Mouse (Mus musculus) heart, adult 2 months (tissue): ENCODE measurements around the gene Anapc11. TPM values are rescaled to one million over a fixed set of nuclear protein-coding genes. Genes with fewer than 3 reads are reported as not detected.
A peak's percentile ranks its signal among the peaks of the same experiment; 100 is the strongest.

Source experiments
- DNase-seq, 2 experiments: peaks; one replicate each; pipeline ENCODE4 v3.0.0; 2021
- H3K27ac ChIP-seq: fragments of 200-600 bp; 2 replicates; pipeline ENCODE4 v1.8.1; 2022
- H3K27me3 ChIP-seq: fragments of 200-500 bp; 2 replicates; pipeline ENCODE4 v1.6.1; 2012; ENCODE audit warnings: mild to moderate bottlenecking, low read length, inconsistent platforms, mixed read lengths; ENCODE audit not compliant: control insufficient read depth, insufficient read depth
- H3K36me3 ChIP-seq: fragments of 200-500 bp; 2 replicates; pipeline ENCODE4 v1.6.1; 2012; ENCODE audit warnings: low read length, inconsistent platforms; ENCODE audit not compliant: control insufficient read depth, insufficient read depth
- H3K4me1 ChIP-seq: fragments of 200-500 bp; 2 replicates; pipeline ENCODE4 v1.6.1; 2011; ENCODE audit warnings: low read length; ENCODE audit not compliant: control insufficient read depth, insufficient read depth
- H3K4me3 ChIP-seq: fragments of 200-600 bp; 2 replicates; pipeline ENCODE4 v1.8.1; 2022
- H3K79me2 ChIP-seq: fragments of 200-500 bp; replicated peaks from 2 replicates; pipeline ENCODE4 v1.6.1; 2012; ENCODE audit warnings: mild to moderate bottlenecking, inconsistent platforms, low read length, moderate library complexity, mixed read lengths; ENCODE audit not compliant: control insufficient read depth, insufficient read depth
- H3K9ac ChIP-seq: fragments of 200-500 bp; 2 replicates; pipeline ENCODE4 v1.6.1; 2012; ENCODE audit warnings: low read depth, mild to moderate bottlenecking, control low read depth, inconsistent platforms, low read length, mixed read lengths
- CTCF ChIP-seq: fragments of 200-600 bp; IDR thresholded peaks from 2 replicates; pipeline ENCODE4 v1.8.1; 2022; ENCODE audit warnings: antibody characterized with exemption, mild to moderate bottlenecking, moderate library complexity
- EP300 ChIP-seq: fragments of 200-500 bp; IDR thresholded peaks from 2 replicates; pipeline ENCODE4 v1.6.1; 2011; ENCODE audit warnings: low read depth, low read length, control low read depth; ENCODE audit not compliant: insufficient read depth
- POLR2A ChIP-seq: fragments of 200-500 bp; IDR thresholded peaks from 2 replicates; pipeline ENCODE4 v1.6.1; 2011; ENCODE audit warnings: mild to moderate bottlenecking, low read depth, low read length, control low read depth; ENCODE audit not compliant: insufficient read depth
- WGBS: fragments of 180-500 bp; shearing (Covaris S2); methylation state at CpG from one replicate; pipeline ENCODE4 v1.1.7; 2018; 5-methylcytosine and 5-hydroxymethylcytosine counted together
- intact Hi-C: fragments of 180-260 bp; cut with DNase I; formaldehyde crosslinking; loops from one replicate; pipeline ENCODE4 v1.15.1; 2025
- polyA plus RNA-seq: library from polyadenylated mRNA; depleted of rRNA; stranded (reverse); fragments of >200 nt; gene quantifications from 2 replicates; pipeline ENCODE4 v1.2.3, GENCODE M21; 2012
- total RNA-seq, 2 experiments: library from RNA; stranded (reverse); gene quantifications; 2 replicates each; pipeline ENCODE4 v1.2.3; 2021

Anapc11 gene
- total and polyA plus RNA-seq, 3 experiments = 79.9 to 105 (median 89.0) TPM

- Histone ChIP-seq H3K79me2 (no peaks in the 10 kb centered on the region; the same call in 1 of the 2 replicates), H3K4me1 (no peaks in the 10 kb centered on the region), H3K9ac (no peak overlapping the region), H3K4me3 (no peak overlapping the region), H3K36me3 (no peaks in the 10 kb centered on the region), H3K27me3 (no peaks in the 10 kb centered on the region), H3K27ac (no peak overlapping the region)
- WGBS = 73% methylated on average over 9 of the region's 9 CpGs
- intact Hi-C loops = no loop called here
- DNase-seq = no peak
- no peak for TF ChIP-seq EP300
- TF ChIP-seq POLR2A = no peak
- no peak for TF ChIP-seq CTCF
Measured at GRCm38 (mm10) chr11:120565114-120565513, 33.1 kb upstream of the Anapc11 start.

GRCm38 (mm10) chr11:120568324-120568723 lies 29.9 kb upstream of the Anapc11 start:
- H3K79me2 ChIP-seq = peaks cover 1% of the 10 kb centered on the region
- no peaks in the 10 kb centered on the region; the same call in 1 of the 2 replicates for H3K36me3 ChIP-seq
- no peak overlapping the region for H3K9ac ChIP-seq
- WGBS = 86% methylated on average over 6 of the region's 6 CpGs
- H3K4me3 ChIP-seq = no peak overlapping the region
- H3K27me3 ChIP-seq = no peaks in the 10 kb centered on the region
- no peak overlapping the region for H3K27ac ChIP-seq
- intact Hi-C loops = no loop called here
- TF ChIP-seq POLR2A (no peak), EP300 (no peak), CTCF (no peak)
- no peak for DNase-seq
- peaks cover 5% of the 10 kb centered on the region for H3K4me1 ChIP-seq

- DNase-seq = no peak
- Histone ChIP-seq H3K4me3 (no peak overlapping the region; the same call in 1 of the 2 replicates), H3K9ac (no peak overlapping the region), H3K36me3 (no peaks in the 10 kb centered on the region; the same call in 1 of the 2 replicates), H3K79me2 (peaks cover 1% of the 10 kb centered on the region), H3K27me3 (no peaks in the 10 kb centered on the region), H3K27ac (no peak overlapping the region), H3K4me1 (peaks cover 6% of the 10 kb centered on the region)
- intact Hi-C loops = loop anchor here (2.0 kb wide), 1 partner anchor 22 kb away; the partner anchor contains the start of gene Mcrip1
- TF ChIP-seq EP300 (no peak), CTCF (no peak), POLR2A (no peak)
- 54% methylated on average over 3 of the region's 3 CpGs for WGBS
Measured at GRCm38 (mm10) chr11:120571122-120571521, 27.1 kb upstream of the Anapc11 start.

GRCm38 (mm10) chr11:120571754-120572416 lies 26.3 kb upstream of the Anapc11 start:
- DNase-seq = no peak
- peak overlapping the region; percentile 98 for H3K27ac ChIP-seq
- peaks cover 1% of the 10 kb centered on the region for H3K79me2 ChIP-seq
- H3K9ac ChIP-seq = peak overlapping the region; percentile 90
- intact Hi-C loops = loop anchor here (2.0 kb wide), 1 partner anchor 23 kb away; the partner anchor contains the start of gene Mcrip1
- peak overlapping the region; percentile 80 for H3K4me3 ChIP-seq
- WGBS = 2% methylated on average over 11 of the region's 11 CpGs
- H3K27me3 ChIP-seq = no peaks in the 10 kb centered on the region
- TF ChIP-seq CTCF (no peak), POLR2A (0 out of 2 replicates have a peak, but pooled peaks have one; percentile 13)
- H3K36me3 ChIP-seq = no peaks in the 10 kb centered on the region; the same call in 1 of the 2 replicates
- peaks cover 6% of the 10 kb centered on the region for H3K4me1 ChIP-seq

- TF ChIP-seq CTCF = no peak
- no peak for TF ChIP-seq POLR2A
- Histone ChIP-seq H3K4me3 (peak overlapping the region; percentile 80), H3K9ac (peak overlapping the region; percentile 90), H3K79me2 (peaks cover 1% of the 10 kb centered on the region), H3K27me3 (no peaks in the 10 kb centered on the region), H3K4me1 (peaks cover 6% of the 10 kb centered on the region), H3K36me3 (no peaks in the 10 kb centered on the region; the same call in 1 of the 2 replicates), H3K27ac (peak overlapping the region; percentile 98)
- intact Hi-C loops = no loop called here
- no peak for DNase-seq
- WGBS = under 1% methylated on average over 24 of the region's 24 CpGs
Measured at GRCm38 (mm10) chr11:120572417-120572751, 25.8 kb upstream of the Anapc11 start.

- DNase-seq = peak; percentile 99 to 100
- Histone ChIP-seq H3K9ac (peak within 1 kb of the TSS; percentile 90), H3K4me3 (peak within 1 kb of the TSS; percentile 85), H3K4me1 (peaks cover 6% of the 10 kb centered on the region), H3K27me3 (no peaks in the 10 kb centered on the region), H3K27ac (peak within 1 kb of the TSS; percentile 98), H3K79me2 (peaks cover 1% of the 10 kb centered on the region; the same call in 1 of the 2 replicates), H3K36me3 (no peaks in the 10 kb centered on the region; the same call in 1 of the 2 replicates)
- under 1% methylated on average over 92 of the region's 94 CpGs for WGBS
- TF ChIP-seq CTCF (no peak), EP300 (peak; percentile 60; the same call in 1 of the 2 replicates), POLR2A (peak; percentile 97)
- intact Hi-C loops = loop anchor here (1.0 kb wide), 1 partner anchor 8 kb away; the partner anchor contains the start of gene Arhgdia
Measured at GRCm38 (mm10) chr11:120572752-120573584, 25.3 kb upstream of the Anapc11 start, which contains the start of gene P4hb. P4hb (minus strand) TSS chr11:120573253.
